Mouse (Mus musculus): ENCODE measurements around the gene Pde10a. TPM values are rescaled to one million over a fixed set of nuclear protein-coding genes. Genes with fewer than 3 reads are reported as not detected.

Pde10a gene
- total and polyA plus RNA-seq, 3 experiments, result 0.04 to 0.41 (median 0.21) TPM

GRCm38 (mm10) chr17:8797624-8798023 lies 272.5 kb downstream of the Pde10a start:
- in situ Hi-C loops (cut with MboI; ENCODE audit: low pct_ligation_motif_present, low pct_unique_long_range_greater_than_20kb, low sequenced_read_pairs) (no loop called here), dilution Hi-C loops (cut with MboI; ENCODE audit: extremely low pct_ligation_motif_present, extremely low pct_unique_long_range_greater_than_20kb, low sequenced_read_pairs) (no loop called here)
- Histone ChIP-seq H3K9ac (ENCODE audit: insufficient read depth, low read depth) (no peak overlapping the region), H3K4me2 (ENCODE audit: insufficient read depth, low read depth, poor library complexity, severe bottlenecking) (no peak overlapping the region), H3K4me3 (replicated peaks in 1 of 3; ENCODE audit: low read depth in 2 of 3, low read length in 2 of 3, poor library complexity in 1 of 3) (no peak overlapping the region), H3K27me3 (replicated peaks) (no peaks in the 10 kb centered on the region), H3K9me3 (replicated peaks; ENCODE audit: low read length) (peaks cover 16% of the 10 kb centered on the region), H3K4me1 (ENCODE audit: control insufficient read depth in 1 of 2, insufficient read depth in 2 of 2) (no peaks in the 10 kb centered on the region), H3K27ac (ENCODE audit: insufficient read depth, low read depth) (no peak overlapping the region), H3K79me2 (replicated peaks; ENCODE audit: control insufficient read depth, extremely low read depth, insufficient read depth, poor library complexity, severe bottlenecking) (no peaks in the 10 kb centered on the region), H3K36me3 (replicated peaks in 1 of 2; ENCODE audit: control insufficient read depth in 1 of 2, insufficient read depth in 1 of 2, low read length in 1 of 2) (no peaks in the 10 kb centered on the region)
- TF ChIP-seq ZKSCAN1 (IDR thresholded peaks at IDR 0.05; ENCODE audit: borderline replicate concordance, low read depth, low read length) (no peak), NRF1 (IDR thresholded peaks at IDR 0.05; ENCODE audit: low read depth, low read length) (no peak), MAZ (IDR thresholded peaks at IDR 0.05; ENCODE audit: low read depth, low read length) (no peak), MXI1 (IDR thresholded peaks at IDR 0.05; ENCODE audit: low read depth, low read length) (no peak), PAX5 (IDR thresholded peaks at IDR 0.05; ENCODE audit: low read length) (no peak), E2F4 (IDR thresholded peaks at IDR 0.05; ENCODE audit: insufficient replicate concordance, low read depth, low read length) (no peak), MYC (IDR thresholded peaks at IDR 0.05; ENCODE audit: low read depth, low read length) (no peak), CTCF (conservative IDR thresholded peaks at IDR 0.05 in 1 of 2, IDR thresholded peaks at IDR 0.05 in 1 of 2; ENCODE audit: low read depth in 2 of 2, low read length in 2 of 2) (no peak), SIN3A (IDR thresholded peaks at IDR 0.05; ENCODE audit: low read length) (no peak), HCFC1 (IDR thresholded peaks at IDR 0.05; ENCODE audit: low read depth, low read length) (no peak), GABPA (IDR thresholded peaks at IDR 0.05; ENCODE audit: insufficient replicate concordance, low read depth, low read length) (no peak), NELFE (IDR thresholded peaks at IDR 0.05; ENCODE audit: low read depth, low read length) (no peak), MAX (IDR thresholded peaks at IDR 0.05; ENCODE audit: low read length) (no peak), JUND (conservative IDR thresholded peaks at IDR 0.05; ENCODE audit: low read depth, low read length) (no peak)
- no peak for DNase-seq (ENCODE audit: extremely low read depth)

GRCm38 (mm10) chr17:8798531-8799295 lies 273.5 kb downstream of the Pde10a start:
- Histone ChIP-seq H3K4me1 (ENCODE audit: control insufficient read depth in 1 of 2, insufficient read depth in 2 of 2) (no peaks in the 10 kb centered on the region), H3K79me2 (replicated peaks; ENCODE audit: control insufficient read depth, extremely low read depth, insufficient read depth, poor library complexity, severe bottlenecking) (no peaks in the 10 kb centered on the region), H3K9ac (ENCODE audit: insufficient read depth, low read depth) (no peak overlapping the region), H3K9me3 (replicated peaks; ENCODE audit: low read length) (peaks cover 16% of the 10 kb centered on the region), H3K36me3 (replicated peaks in 1 of 2; ENCODE audit: control insufficient read depth in 1 of 2, insufficient read depth in 1 of 2, low read length in 1 of 2) (no peaks in the 10 kb centered on the region), H3K27ac (ENCODE audit: insufficient read depth, low read depth) (no peak overlapping the region), H3K27me3 (replicated peaks) (no peaks in the 10 kb centered on the region), H3K4me2 (ENCODE audit: insufficient read depth, low read depth, poor library complexity, severe bottlenecking) (no peak overlapping the region), H3K4me3 (replicated peaks in 1 of 3; ENCODE audit: low read depth in 2 of 3, low read length in 2 of 3, poor library complexity in 1 of 3) (no peak overlapping the region)
- dilution Hi-C loops (cut with MboI; ENCODE audit: extremely low pct_ligation_motif_present, extremely low pct_unique_long_range_greater_than_20kb, low sequenced_read_pairs), result no loop called here
- DNase-seq (ENCODE audit: extremely low read depth), result no peak
- in situ Hi-C loops (cut with MboI; ENCODE audit: low pct_ligation_motif_present, low pct_unique_long_range_greater_than_20kb, low sequenced_read_pairs), result no loop called here
- TF ChIP-seq KAT2A (IDR thresholded peaks at IDR 0.05; ENCODE audit: insufficient replicate concordance, low read length) (no peak), IRF4 (IDR thresholded peaks at IDR 0.05; ENCODE audit: low read depth, low read length) (no peak), BHLHE40 (IDR thresholded peaks at IDR 0.05; ENCODE audit: low read depth, low read length) (no peak), CHD1 (IDR thresholded peaks at IDR 0.05; ENCODE audit: low read depth, low read length) (no peak), JUND (conservative IDR thresholded peaks at IDR 0.05; ENCODE audit: low read depth, low read length) (no peak), CTCF (conservative IDR thresholded peaks at IDR 0.05 in 1 of 2, IDR thresholded peaks at IDR 0.05 in 1 of 2; ENCODE audit: low read depth in 2 of 2, low read length in 2 of 2) (no peak), TCF12 (IDR thresholded peaks at IDR 0.05; ENCODE audit: low read depth, low read length) (no peak), GABPA (IDR thresholded peaks at IDR 0.05; ENCODE audit: insufficient replicate concordance, low read depth, low read length) (no peak), PAX5 (IDR thresholded peaks at IDR 0.05; ENCODE audit: low read length) (no peak), USF1 (IDR thresholded peaks at IDR 0.05; ENCODE audit: low read depth, low read length) (no peak), ETS1 (conservative IDR thresholded peaks at IDR 0.05; ENCODE audit: low read depth, low read length) (no peak), RAD21 (IDR thresholded peaks at IDR 0.05; ENCODE audit: low read depth, low read length) (no peak)

All from CH12.LX (cell line).